Mouse (Mus musculus) limb, embryonic 11.5 days (tissue): ENCODE data around the gene Nr0b2. TPM values are rescaled to one million over a fixed set of nuclear protein-coding genes. Genes with fewer than 3 reads are reported as not detected.
A peak's percentile ranks its signal among the peaks of the same experiment; 100 is the strongest.

Experiments
- ATAC-seq: fragments of 200-750 bp; cut with Nextera tagmentation; 2 replicates; pipeline ENCODE4 v1.8.0; 2017; ENCODE audit warnings: low read depth; ENCODE audit not compliant: insufficient number of reproducible peaks, low FRiP score, low TSS enrichment
- DNase-seq: peaks from one replicate; pipeline ENCODE4 v3.0.0-alpha.2; 2015; ENCODE audit warnings: low spot score
- H3K27ac ChIP-seq: fragments of 300-500 bp; sonication (generic); replicated peaks from 2 replicates; pipeline ENCODE4 v1.5.1; 2014; ENCODE audit warnings: low read depth, mild to moderate bottlenecking, low read length
- H3K27me3 ChIP-seq: fragments of 300-500 bp; sonication (generic); 2 replicates; pipeline ENCODE4 v1.6.1; 2014; ENCODE audit warnings: mild to moderate bottlenecking, low read length, mixed read lengths; ENCODE audit not compliant: control insufficient read depth, insufficient read depth
- H3K36me3 ChIP-seq: fragments of 300-500 bp; sonication (generic); 2 replicates; pipeline ENCODE4 v1.6.1; 2014; ENCODE audit warnings: mild to moderate bottlenecking, low read length, moderate library complexity, mixed read lengths; ENCODE audit not compliant: control insufficient read depth, insufficient read depth
- H3K4me1 ChIP-seq: fragments of 300-500 bp; sonication (generic); 2 replicates; pipeline ENCODE4 v1.6.1; 2014; ENCODE audit warnings: low read length, mixed read lengths; ENCODE audit not compliant: control insufficient read depth, insufficient read depth
- H3K4me2 ChIP-seq: fragments of 300-500 bp; sonication (generic); 2 replicates; pipeline ENCODE4 v1.6.1; 2014; ENCODE audit warnings: low read depth, mild to moderate bottlenecking, moderate library complexity; ENCODE audit not compliant: severe bottlenecking
- H3K4me3 ChIP-seq: fragments of 300-500 bp; sonication (generic); 2 replicates; pipeline ENCODE4 v1.5.1; 2014; ENCODE audit warnings: low read depth, low read length
- H3K9ac ChIP-seq: fragments of 300-500 bp; sonication (generic); 2 replicates; pipeline ENCODE4 v1.6.1; 2014; ENCODE audit warnings: mild to moderate bottlenecking, low read length
- H3K9me3 ChIP-seq: fragments of 300-500 bp; sonication (generic); 2 replicates; pipeline ENCODE4 v1.6.1; 2016; ENCODE audit warnings: low read length; ENCODE audit not compliant: control insufficient read depth
- WGBS: fragments of 180-500 bp; shearing (Covaris S2); extraction: QIAGEN DNeasy Blood & Tissue Kit; methylation state at CpG from one replicate; pipeline ENCODE4 v1.1.7; 2014; 5-methylcytosine and 5-hydroxymethylcytosine counted together
- polyA plus RNA-seq: library from polyadenylated mRNA; unstranded; fragments of >200 nt; fragmentation: Nextera tagmentation; extraction: Ambion mirVana; gene quantifications from 2 replicates; pipeline ENCODE4 v1.2.1, GENCODE M21; 2014

Nr0b2 gene
- polyA plus RNA-seq, 1 experiment from 2014 or later: not detected

GRCm38 (mm10) chr4:133570066-133570466 lies 16.9 kb downstream of the Nr0b2 start:
- Histone ChIP-seq H3K36me3 (no peaks in the 10 kb centered on the region), H3K4me1 (no peaks in the 10 kb centered on the region), H3K27ac (no peak overlapping the region), H3K4me3 (no peak overlapping the region), H3K9me3 (no peaks in the 10 kb centered on the region), H3K27me3 (no peaks in the 10 kb centered on the region), H3K4me2 (no peak overlapping the region), H3K9ac (no peak overlapping the region)
- no peak for DNase-seq
- no peak for ATAC-seq
- 66% methylated on average over 10 of the region's 10 CpGs for WGBS

GRCm38 (mm10) chr4:133574070-133574842 lies 21.1 kb downstream of the Nr0b2 start, which contains the start of gene Gpatch3:
Gpatch3 (plus strand) TSS chr4:133574745.
- peak within 1 kb of the TSS; percentile 100 for H3K4me3 ChIP-seq
- no peaks in the 10 kb centered on the region for H3K27me3 ChIP-seq
- peak within 1 kb of the TSS; percentile 88 for H3K4me2 ChIP-seq
- H3K4me1 ChIP-seq: peaks cover 2% of the 10 kb centered on the region; the same call in 1 of the 2 replicates
- no peaks in the 10 kb centered on the region for H3K9me3 ChIP-seq
- DNase-seq: peak; percentile 95
- peak within 1 kb of the TSS; percentile 90 for H3K9ac ChIP-seq
- peak; percentile 86 for ATAC-seq
- H3K27ac ChIP-seq: peak within 1 kb of the TSS; percentile 73
- WGBS: 9% methylated on average over 44 of the region's 44 CpGs
- no peaks in the 10 kb centered on the region for H3K36me3 ChIP-seq

GRCm38 (mm10) chr4:133574843-133575202 lies 21.6 kb downstream of the Nr0b2 start:
- peaks cover 3% of the 10 kb centered on the region; the same call in 1 of the 2 replicates for H3K36me3 ChIP-seq
- ATAC-seq: peak; percentile 33; the same call in 1 of the 2 replicates
- WGBS: 1% methylated on average over 38 of the region's 41 CpGs
- peak overlapping the region; percentile 100 for H3K4me3 ChIP-seq
- peaks cover 2% of the 10 kb centered on the region; the same call in 1 of the 2 replicates for H3K4me1 ChIP-seq
- H3K9me3 ChIP-seq: no peaks in the 10 kb centered on the region
- peak overlapping the region; percentile 88 for H3K4me2 ChIP-seq
- H3K27me3 ChIP-seq: no peaks in the 10 kb centered on the region
- H3K27ac ChIP-seq: peak overlapping the region; percentile 73; the same call in 1 of the 2 replicates
- no peak for DNase-seq
- peak overlapping the region; percentile 90 for H3K9ac ChIP-seq

- Histone ChIP-seq H3K4me1 (peaks cover 2% of the 10 kb centered on the region; the same call in 1 of the 2 replicates), H3K27me3 (no peaks in the 10 kb centered on the region), H3K9ac (no peak overlapping the region), H3K9me3 (no peaks in the 10 kb centered on the region), H3K4me3 (no peak overlapping the region), H3K36me3 (peaks cover 3% of the 10 kb centered on the region; the same call in 1 of the 2 replicates), H3K27ac (no peak overlapping the region), H3K4me2 (no peak overlapping the region)
- DNase-seq (no peak), ATAC-seq (no peak)
- WGBS: 74% methylated on average over 12 of the region's 12 CpGs
Measured at GRCm38 (mm10) chr4:133577983-133578382, 24.8 kb downstream of the Nr0b2 start.

- Histone ChIP-seq H3K4me3 (peak overlapping the region; percentile 96), H3K27me3 (no peaks in the 10 kb centered on the region), H3K27ac (peak overlapping the region; percentile 62; the same call in 1 of the 2 replicates), H3K9me3 (no peaks in the 10 kb centered on the region), H3K4me1 (peaks cover 10% of the 10 kb centered on the region; the same call in 1 of the 2 replicates), H3K4me2 (peak overlapping the region; percentile 100), H3K9ac (peak overlapping the region; percentile 72), H3K36me3 (peaks cover 15% of the 10 kb centered on the region; the same call in 1 of the 2 replicates)
- DNase-seq: no peak
- WGBS: 61% methylated on average over 6 of the region's 6 CpGs
- ATAC-seq: peak; percentile 6; the same call in 1 of the 2 replicates
Measured at GRCm38 (mm10) chr4:133583690-133584058, 30.5 kb downstream of the Nr0b2 start.

GRCm38 (mm10) chr4:133584059-133584951 lies 31.1 kb downstream of the Nr0b2 start, which contains the start of gene Gpn2:
Gpn2 (plus strand) TSS chr4:133584362.
- H3K4me1 ChIP-seq: peaks cover 10% of the 10 kb centered on the region; the same call in 1 of the 2 replicates
- H3K9me3 ChIP-seq: no peaks in the 10 kb centered on the region
- H3K4me2 ChIP-seq: peak within 1 kb of the TSS; percentile 100
- peak within 1 kb of the TSS; percentile 96 for H3K4me3 ChIP-seq
- H3K27ac ChIP-seq: peak within 1 kb of the TSS; percentile 62; the same call in 1 of the 2 replicates
- ATAC-seq (peak; percentile 72; the same call in 1 of the 2 replicates), DNase-seq (peak; percentile 86)
- no peaks in the 10 kb centered on the region for H3K27me3 ChIP-seq
- WGBS: 3% methylated on average over 65 of the region's 65 CpGs
- peak within 1 kb of the TSS; percentile 72 for H3K9ac ChIP-seq
- peaks cover 17% of the 10 kb centered on the region; the same call in 1 of the 2 replicates for H3K36me3 ChIP-seq

- Histone ChIP-seq H3K4me3 (no peak overlapping the region), H3K4me2 (no peak overlapping the region), H3K9ac (no peak overlapping the region), H3K9me3 (no peaks in the 10 kb centered on the region), H3K27me3 (no peaks in the 10 kb centered on the region), H3K27ac (no peak overlapping the region), H3K4me1 (no peaks in the 10 kb centered on the region), H3K36me3 (peaks cover 18% of the 10 kb centered on the region; the same call in 1 of the 2 replicates)
- DNase-seq (peak; percentile 88), ATAC-seq (no peak)
- WGBS: 35% methylated on average over 7 of the region's 7 CpGs
Measured at GRCm38 (mm10) chr4:133592570-133592969, 39.4 kb downstream of the Nr0b2 start.

- peaks cover 11% of the 10 kb centered on the region; the same call in 1 of the 2 replicates for H3K27me3 ChIP-seq
- ATAC-seq (no peak), DNase-seq (no peak)
- WGBS: 71% methylated on average over 7 of the region's 7 CpGs
- peaks cover 6% of the 10 kb centered on the region; the same call in 1 of the 2 replicates for H3K4me1 ChIP-seq
- H3K9ac ChIP-seq: no peak overlapping the region
- H3K9me3 ChIP-seq: no peaks in the 10 kb centered on the region
- peaks cover 5% of the 10 kb centered on the region; the same call in 1 of the 2 replicates for H3K36me3 ChIP-seq
- H3K4me2 ChIP-seq: no peak overlapping the region
- H3K4me3 ChIP-seq: no peak overlapping the region
- no peak overlapping the region for H3K27ac ChIP-seq
Measured at GRCm38 (mm10) chr4:133595538-133595937, 42.4 kb downstream of the Nr0b2 start.
